8 mouse cellular contexts compared by ENCODE assay signal in genomic region chr13:23555839-23556416, GRCm38 (mm10). TPM values are rescaled to one million over a fixed set of nuclear protein-coding genes. Genes with fewer than 3 reads are reported as not detected.
DNase-seq lines count a peak whose midpoint lies in the region; ATAC-seq lines count a peak whose summit lies in the region.

No protein-coding gene starts in this region.

- DNase-seq in A20 (ENCODE audit: low read depth, low spot score): peak; percentile 90
- peak; percentile 61 for DNase-seq in adrenal gland, adult 8-10 months
- peak; percentile 96 for DNase-seq in embryonic facial prominence, embryonic 11.5 days (ENCODE audit: low spot score)
- peak; percentile 84 to 88 for DNase-seq in heart, adult 9 months (ENCODE audit: low spot score in 2 of 2)
- DNase-seq in kidney, adult 9 months: peak; percentile 79
- peak; percentile 95 for DNase-seq in midbrain, embryonic 14.5 days

- H3K9ac ChIP-seq in embryonic facial prominence, embryonic 11.5 days (replicated peaks; ENCODE audit: low read length): peak overlapping the region; percentile 80
- peak overlapping the region; percentile 85 for H3K9ac ChIP-seq in limb, embryonic 13.5 days
- H3K9ac ChIP-seq in midbrain, embryonic 14.5 days (replicated peaks; ENCODE audit: low read length): peak overlapping the region; percentile 53; the same call in 1 of the 2 replicates
- peak overlapping the region; percentile 85 for H3K9ac ChIP-seq in stomach, embryonic 16.5 days (ENCODE audit: low read length)

- peak overlapping the region; percentile 80 for H3K4me2 ChIP-seq in embryonic facial prominence, embryonic 11.5 days (ENCODE audit: low read depth, low read length)
- peak overlapping the region; percentile 89 for H3K4me2 ChIP-seq in limb, embryonic 13.5 days (replicated peaks)
- H3K4me2 ChIP-seq in midbrain, embryonic 14.5 days (ENCODE audit: low read length): peak overlapping the region; percentile 91
- H3K4me2 ChIP-seq in stomach, embryonic 16.5 days (ENCODE audit: low read depth, low read length): peak overlapping the region; percentile 94

- peak overlapping the region; percentile 64 for H3K4me3 ChIP-seq in embryonic facial prominence, embryonic 11.5 days (ENCODE audit: low read depth, low read length)
- H3K4me3 ChIP-seq in limb, embryonic 13.5 days: peak overlapping the region; percentile 61
- peak overlapping the region; percentile 49 for H3K4me3 ChIP-seq in midbrain, embryonic 14.5 days (replicated peaks; ENCODE audit: low read depth, low read length)
- peak overlapping the region; percentile 67 for H3K4me3 ChIP-seq in stomach, embryonic 16.5 days (replicated peaks; ENCODE audit: low read length)

- peak overlapping the region; percentile 98 for H3K27ac ChIP-seq in embryonic facial prominence, embryonic 11.5 days (replicated peaks; ENCODE audit: low read depth, low read length)
- H3K27ac ChIP-seq in limb, embryonic 13.5 days: peak overlapping the region; percentile 99
- peak overlapping the region; percentile 84 for H3K27ac ChIP-seq in midbrain, embryonic 14.5 days (replicated peaks; ENCODE audit: low read depth, low read length)
- H3K27ac ChIP-seq in stomach, embryonic 16.5 days (ENCODE audit: low read length): peak overlapping the region; percentile 98

- H3K4me1 ChIP-seq in embryonic facial prominence, embryonic 11.5 days (ENCODE audit: control insufficient read depth, insufficient read depth, low read length): no peaks in the 10 kb centered on the region
- peaks cover 13% of the 10 kb centered on the region for H3K4me1 ChIP-seq in limb, embryonic 13.5 days
- peaks cover 16% of the 10 kb centered on the region for H3K4me1 ChIP-seq in midbrain, embryonic 14.5 days (ENCODE audit: control insufficient read depth, insufficient read depth, low read length)
- H3K4me1 ChIP-seq in stomach, embryonic 16.5 days (ENCODE audit: control insufficient read depth, insufficient read depth, low read length): no peaks in the 10 kb centered on the region; the same call in 1 of the 2 replicates

- no peaks in the 10 kb centered on the region for H3K27me3 ChIP-seq in embryonic facial prominence, embryonic 11.5 days (ENCODE audit: control insufficient read depth, insufficient read depth, low read length)
- no peaks in the 10 kb centered on the region for H3K27me3 ChIP-seq in limb, embryonic 13.5 days
- H3K27me3 ChIP-seq in midbrain, embryonic 14.5 days (ENCODE audit: control insufficient read depth, insufficient read depth, low read length): no peaks in the 10 kb centered on the region
- H3K27me3 ChIP-seq in stomach, embryonic 16.5 days (ENCODE audit: control insufficient read depth, insufficient read depth, low read length): no peaks in the 10 kb centered on the region

- H3K36me3 ChIP-seq in embryonic facial prominence, embryonic 11.5 days (replicated peaks; ENCODE audit: control insufficient read depth, insufficient read depth, low read depth, low read length): no peaks in the 10 kb centered on the region
- H3K36me3 ChIP-seq in limb, embryonic 13.5 days: no peaks in the 10 kb centered on the region
- H3K36me3 ChIP-seq in midbrain, embryonic 14.5 days (ENCODE audit: control insufficient read depth, insufficient read depth, low read length): no peaks in the 10 kb centered on the region
- no peaks in the 10 kb centered on the region for H3K36me3 ChIP-seq in stomach, embryonic 16.5 days (ENCODE audit: control insufficient read depth, insufficient read depth, low read length)

- peak; percentile 76 for ATAC-seq in embryonic facial prominence, embryonic 11.5 days (replicated peaks; ENCODE audit: insufficient number of reproducible peaks, low FRiP score, low TSS enrichment, low read depth)
- ATAC-seq in limb, embryonic 13.5 days (ENCODE audit: low FRiP score, low read depth): peak; percentile 79
- ATAC-seq in midbrain, embryonic 14.5 days (ENCODE audit: low FRiP score, low TSS enrichment): peak; percentile 86
- ATAC-seq in stomach, embryonic 16.5 days (ENCODE audit: insufficient read depth, low FRiP score): peak; percentile 78

- 0% methylated on average over 18 of the region's 18 CpGs for WGBS in embryonic facial prominence, embryonic 11.5 days
- under 1% methylated on average over 18 of the region's 18 CpGs for whole genome bisulfite sequencing in limb, embryonic 13.5 days
- under 1% methylated on average over 18 of the region's 18 CpGs for WGBS in midbrain, embryonic 14.5 days
- under 1% methylated on average over 18 of the region's 18 CpGs for WGBS in stomach, embryonic 16.5 days

- no peaks in the 10 kb centered on the region for H3K9me3 ChIP-seq in embryonic facial prominence, embryonic 11.5 days (replicated peaks; ENCODE audit: control insufficient read depth, low read length)
- no peaks in the 10 kb centered on the region for H3K9me3 ChIP-seq in limb, embryonic 13.5 days
- no peaks in the 10 kb centered on the region for H3K9me3 ChIP-seq in midbrain, embryonic 14.5 days (ENCODE audit: control insufficient read depth, low read length)
- no peaks in the 10 kb centered on the region for H3K9me3 ChIP-seq in stomach, embryonic 16.5 days (replicated peaks; ENCODE audit: control insufficient read depth, low read length)

RNA-seq across cellular contexts. Expression of gene Hist1h1d, which starts 2.9 kb away (rescaled TPM):
- 1 to 10 TPM; 2.2 to 3.9 (median 3.1) TPM for total RNA-seq in adrenal gland, adult 8-10 months (2022)
- polyA plus RNA-seq in embryonic facial prominence, embryonic 11.5 days (2014; fragmentation: Nextera tagmentation; extraction: Ambion mirVana): 0.53 and 0.71 TPM in 2 replicates
- polyA plus RNA-seq in limb, embryonic 13.5 days (2015; fragmentation: Nextera tagmentation; extraction: Ambion mirVana): 0.46 and 0.51 TPM in 2 replicates
- 0.11 and 0.18 TPM in 2 replicates for polyA plus RNA-seq in midbrain, embryonic 14.5 days (2014; fragmentation: Nextera tagmentation; extraction: Ambion mirVana)
- 0.67 and 0.93 TPM in 2 replicates for polyA plus RNA-seq in stomach, embryonic 16.5 days (2015; fragmentation: Nextera tagmentation; extraction: Ambion mirVana)

RNA-seq across cellular contexts. Expression of gene Hist1h4f, which starts 4.5 kb away (rescaled TPM):
- total RNA-seq in adrenal gland, adult 8-10 months (2022): 10 to 100 TPM; 54.2 to 65.8 (median 58.8) TPM
- 1.3 TPM in 1 of 2 replicates, not detected in the other for polyA plus RNA-seq in embryonic facial prominence, embryonic 11.5 days (2014; fragmentation: Nextera tagmentation; extraction: Ambion mirVana)
- 1.0 and 1.9 TPM in 2 replicates for polyA plus RNA-seq in limb, embryonic 13.5 days (2015; fragmentation: Nextera tagmentation; extraction: Ambion mirVana)
- not detected in 2 replicates for polyA plus RNA-seq in midbrain, embryonic 14.5 days (2014; fragmentation: Nextera tagmentation; extraction: Ambion mirVana)
- polyA plus RNA-seq in stomach, embryonic 16.5 days (2015; fragmentation: Nextera tagmentation; extraction: Ambion mirVana): 1.6 TPM in 1 of 2 replicates, not detected in the other

RNA-seq across cellular contexts. Expression of gene Hist1h3e, which starts 6.2 kb away (rescaled TPM):
- total RNA-seq in adrenal gland, adult 8-10 months (2022): 10 to 100 TPM; 48.1 to 62.5 (median 53.5) TPM
- polyA plus RNA-seq in embryonic facial prominence, embryonic 11.5 days (2014; fragmentation: Nextera tagmentation; extraction: Ambion mirVana): 9.0 and 12.1 TPM in 2 replicates
- 8.2 and 8.9 TPM in 2 replicates for polyA plus RNA-seq in limb, embryonic 13.5 days (2015; fragmentation: Nextera tagmentation; extraction: Ambion mirVana)
- polyA plus RNA-seq in midbrain, embryonic 14.5 days (2014; fragmentation: Nextera tagmentation; extraction: Ambion mirVana): 3.1 and 3.8 TPM in 2 replicates
- polyA plus RNA-seq in stomach, embryonic 16.5 days (2015; fragmentation: Nextera tagmentation; extraction: Ambion mirVana): 2.8 and 3.6 TPM in 2 replicates

RNA-seq across cellular contexts. Expression of gene Hist1h3f, which starts 12.1 kb away (rescaled TPM):
- total RNA-seq in adrenal gland, adult 8-10 months (2022): 10 to 100 TPM; 16.8 to 22.6 (median 20.7) TPM
- 1.2 and 1.5 TPM in 2 replicates for polyA plus RNA-seq in embryonic facial prominence, embryonic 11.5 days (2014; fragmentation: Nextera tagmentation; extraction: Ambion mirVana)
- polyA plus RNA-seq in limb, embryonic 13.5 days (2015; fragmentation: Nextera tagmentation; extraction: Ambion mirVana): 1.5 and 1.7 TPM in 2 replicates
- polyA plus RNA-seq in midbrain, embryonic 14.5 days (2014; fragmentation: Nextera tagmentation; extraction: Ambion mirVana): 0.32 and 0.47 TPM in 2 replicates
- polyA plus RNA-seq in stomach, embryonic 16.5 days (2015; fragmentation: Nextera tagmentation; extraction: Ambion mirVana): 0.81 and 0.90 TPM in 2 replicates

RNA-seq across cellular contexts. Expression of gene Hist1h2bh, which starts 12.7 kb away (rescaled TPM):
- 1 to 10 TPM; 2.2 to 3.4 (median 2.9) TPM for total RNA-seq in adrenal gland, adult 8-10 months (2022)
- polyA plus RNA-seq in embryonic facial prominence, embryonic 11.5 days (2014; fragmentation: Nextera tagmentation; extraction: Ambion mirVana): 0.67 and 1.3 TPM in 2 replicates
- polyA plus RNA-seq in limb, embryonic 13.5 days (2015; fragmentation: Nextera tagmentation; extraction: Ambion mirVana): 0.74 and 1.0 TPM in 2 replicates
- polyA plus RNA-seq in midbrain, embryonic 14.5 days (2014; fragmentation: Nextera tagmentation; extraction: Ambion mirVana): 0.13 and 0.30 TPM in 2 replicates
- polyA plus RNA-seq in stomach, embryonic 16.5 days (2015; fragmentation: Nextera tagmentation; extraction: Ambion mirVana): 1.1 and 1.4 TPM in 2 replicates

Comparison
In these comparisons a context has a peak if more than half of its experiments do, and no peak if none do; other contexts are left out.
1. Peak in every context shown above with its lines: DNase-seq, ATAC-seq, H3K4me3 ChIP-seq and H3K27ac ChIP-seq.